Mouse (Mus musculus) heart, adult 9 months (tissue): ENCODE results near the gene Tmem258.

Source experiments
- DNase-seq, 2 experiments: peaks; one replicate each; pipeline ENCODE4 v3.0.0; 2022; ENCODE audit warnings: low spot score in 2 of 2

The Tmem258 gene

GRCm38 (mm10) chr19:10184096-10184495 lies 19.7 kb upstream of the Tmem258 start:
- no peak for DNase-seq

GRCm38 (mm10) chr19:10185876-10186275 lies 17.9 kb upstream of the Tmem258 start:
- DNase-seq = no peak

GRCm38 (mm10) chr19:10186569-10186968 lies 17.2 kb upstream of the Tmem258 start:
- DNase-seq = no peak

- DNase-seq = no peak
Observed at GRCm38 (mm10) chr19:10188281-10188811, 15.5 kb upstream of the Tmem258 start.

DNA sequence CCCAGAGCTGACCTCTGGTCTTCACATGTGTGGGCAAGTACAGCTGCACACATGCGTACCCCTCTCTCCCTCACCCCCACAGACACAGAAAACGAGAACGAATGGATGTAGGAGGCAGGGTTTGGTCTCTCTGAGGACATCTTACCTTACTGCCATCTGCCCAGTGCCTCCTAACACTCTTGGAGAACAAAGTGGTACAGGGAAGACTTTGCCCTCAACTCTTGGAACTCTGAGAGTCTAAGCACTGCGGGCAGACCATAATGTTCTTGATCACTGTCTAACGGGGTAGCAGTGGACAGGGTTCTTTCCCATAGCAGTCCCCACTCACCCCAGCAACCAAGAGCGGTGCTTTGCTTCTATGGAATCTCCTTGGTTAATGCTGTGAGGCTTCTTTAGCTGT lies 14.8 kb upstream of the Tmem258 start:
- no peak for DNase-seq

- DNase-seq = no peak
Observed at GRCm38 (mm10) chr19:10189940-10190339, 13.9 kb upstream of the Tmem258 start.

- peak; percentile 53 to 71 for DNase-seq
Observed at GRCm38 (mm10) chr19:10190796-10191195, 13.0 kb upstream of the Tmem258 start.

- peak in 1 of 2 experiments; percentile 36 for DNase-seq
Observed at GRCm38 (mm10) chr19:10191326-10191725, 12.5 kb upstream of the Tmem258 start.

GRCm38 (mm10) chr19:10194337-10194736 lies 9.5 kb upstream of the Tmem258 start:
- no peak for DNase-seq

DNA sequence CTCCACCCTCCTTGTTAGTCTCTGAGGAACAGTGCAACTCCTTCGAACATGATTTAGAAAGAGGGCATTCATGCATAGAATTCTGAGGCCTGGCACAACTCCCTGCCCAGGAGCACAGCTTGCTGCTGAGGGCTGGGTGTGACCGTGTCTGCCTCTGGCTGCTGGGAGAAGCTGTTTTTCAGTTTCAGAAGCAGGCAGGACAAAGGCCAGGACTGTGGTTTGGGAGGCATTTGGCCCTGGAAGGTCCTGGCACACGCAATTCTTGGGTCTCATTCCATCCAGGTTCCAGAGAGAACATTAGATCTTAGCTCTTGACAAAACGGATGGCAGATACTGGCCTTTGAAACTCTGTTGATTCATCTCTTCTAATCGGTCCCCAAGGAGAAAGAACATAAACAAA lies 8.6 kb upstream of the Tmem258 start:
- no peak for DNase-seq

- DNase-seq = no peak
Observed at GRCm38 (mm10) chr19:10197130-10197529, 6.7 kb upstream of the Tmem258 start.

GRCm38 (mm10) chr19:10198286-10198685 lies 5.5 kb upstream of the Tmem258 start:
- DNase-seq = no peak

DNA sequence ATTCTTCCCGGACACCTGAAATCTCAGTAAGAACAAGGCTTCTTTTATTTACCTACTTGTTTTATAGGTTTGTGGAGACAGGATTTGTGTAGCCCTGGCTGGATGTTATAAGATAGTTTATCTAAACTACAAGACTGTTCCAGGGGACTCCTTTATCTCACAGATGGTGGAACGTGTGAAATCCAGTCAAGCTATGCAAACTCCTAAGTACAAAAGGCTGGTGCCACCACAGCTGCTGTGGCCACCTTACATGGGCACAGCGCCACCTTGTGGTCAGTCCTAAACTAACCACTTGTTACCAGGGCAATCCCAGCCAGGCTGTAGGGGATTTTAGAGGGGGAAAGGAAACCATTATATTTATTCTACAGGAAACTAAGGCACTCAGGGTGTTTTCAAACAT lies 5.1 kb upstream of the Tmem258 start:
- DNase-seq = peak; percentile 42 to 69

DNA sequence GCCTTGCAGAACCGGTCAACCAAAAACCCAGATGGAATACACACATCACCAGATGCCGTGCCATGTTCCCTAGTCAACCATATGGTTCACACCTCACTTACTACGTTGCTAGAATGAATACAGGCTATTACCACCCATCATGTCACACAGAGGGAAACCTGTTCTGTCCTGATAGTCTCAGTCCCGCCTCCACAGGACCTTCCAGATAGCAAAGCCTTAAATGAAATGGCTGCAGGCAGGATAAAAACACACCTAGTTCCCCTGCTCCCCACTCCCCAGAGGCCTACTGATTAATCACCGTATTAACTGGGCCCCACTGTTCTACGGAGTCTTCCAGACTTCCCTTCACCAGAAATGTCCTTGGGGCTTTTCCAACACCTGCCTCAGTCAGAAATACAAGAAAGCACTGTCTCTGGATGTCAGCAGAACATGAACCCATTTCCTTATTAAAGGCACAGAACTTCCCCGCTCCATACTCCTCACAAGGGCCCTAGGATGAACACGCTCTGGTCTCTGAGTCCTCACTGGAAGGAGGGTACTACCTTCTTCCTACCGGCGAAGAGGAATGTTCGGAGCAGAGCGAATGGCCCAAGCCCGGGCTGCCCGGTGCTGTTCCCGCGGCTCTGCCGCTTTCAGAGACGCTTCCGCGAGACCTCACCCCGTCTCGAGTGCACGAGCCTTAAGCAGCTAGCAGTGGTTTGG lies 517 bp upstream of the Tmem258 start:
- DNase-seq = no peak

DNA sequence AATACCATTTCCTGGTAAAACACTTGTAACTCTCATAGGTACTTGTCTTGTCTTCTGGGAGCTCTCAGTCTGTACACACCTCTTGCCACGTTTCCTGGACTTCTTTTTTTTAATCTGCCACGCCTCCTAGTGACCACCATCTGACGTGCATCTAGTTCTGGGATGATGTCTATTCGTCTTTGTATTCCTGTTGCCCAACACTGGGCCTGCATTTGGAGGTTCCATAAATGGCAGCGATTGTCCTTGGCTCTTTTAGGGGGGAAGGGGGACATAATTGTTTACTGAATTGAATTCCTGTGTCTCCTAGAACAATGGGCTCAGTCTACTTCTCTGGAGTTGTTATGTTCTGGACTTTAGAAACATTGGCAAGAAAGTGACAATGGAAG lies 795 bp downstream of the Tmem258 start:
- peak; percentile 41 to 60 for DNase-seq

GRCm38 (mm10) chr19:10205051-10205450 lies 1.2 kb downstream of the Tmem258 start:
- no peak for DNase-seq

DNA sequence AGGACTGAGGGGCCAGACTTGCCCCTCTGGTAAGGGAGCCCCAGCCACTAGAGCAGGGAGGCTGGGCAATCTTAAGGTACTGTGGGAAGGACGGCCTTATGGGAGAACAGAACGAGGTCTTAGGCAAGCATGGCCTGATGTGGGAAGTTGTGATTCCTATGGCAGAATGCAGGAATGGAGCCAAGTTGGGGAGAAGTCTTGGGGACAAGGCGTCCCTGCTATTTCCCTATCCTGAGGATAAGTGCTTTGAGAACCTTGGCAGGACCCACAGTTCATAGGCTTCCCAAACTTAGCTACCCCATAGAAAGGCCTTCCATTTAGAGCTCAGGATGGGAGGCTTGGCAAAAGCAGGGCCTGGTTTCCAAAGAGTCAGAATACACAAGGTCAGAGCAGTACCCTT lies 5.0 kb downstream of the Tmem258 start:
- DNase-seq = peak; percentile 46 to 49

DNA sequence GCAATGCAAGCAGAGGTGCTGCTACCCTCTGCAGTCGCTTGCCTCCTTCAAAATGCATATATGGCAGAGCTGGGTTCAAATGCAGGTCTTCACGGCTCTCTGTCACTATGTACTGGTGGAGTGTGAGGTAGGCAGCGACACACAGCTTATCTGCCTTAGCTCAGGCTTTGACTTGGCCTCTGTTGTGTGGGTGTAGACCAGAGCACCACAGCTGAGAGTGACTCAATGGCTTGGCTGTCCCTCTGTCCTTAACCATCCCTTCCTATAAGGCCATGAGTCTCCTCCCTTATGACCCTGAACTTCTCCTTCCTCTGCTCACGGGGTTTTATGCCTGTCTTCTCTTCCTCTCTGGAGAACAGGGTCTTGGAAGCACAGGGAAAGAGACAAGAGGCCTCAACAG lies 7.1 kb downstream of the Tmem258 start:
- no peak for DNase-seq

GRCm38 (mm10) chr19:10213796-10214471 lies 10.1 kb downstream of the Tmem258 start:
- peak; percentile 53 to 64 for DNase-seq

GRCm38 (mm10) chr19:10216101-10216500 lies 12.3 kb downstream of the Tmem258 start:
- no peak for DNase-seq

GRCm38 (mm10) chr19:10219108-10219507 lies 15.3 kb downstream of the Tmem258 start:
- peak in 1 of 2 experiments; percentile 20 for DNase-seq

DNA sequence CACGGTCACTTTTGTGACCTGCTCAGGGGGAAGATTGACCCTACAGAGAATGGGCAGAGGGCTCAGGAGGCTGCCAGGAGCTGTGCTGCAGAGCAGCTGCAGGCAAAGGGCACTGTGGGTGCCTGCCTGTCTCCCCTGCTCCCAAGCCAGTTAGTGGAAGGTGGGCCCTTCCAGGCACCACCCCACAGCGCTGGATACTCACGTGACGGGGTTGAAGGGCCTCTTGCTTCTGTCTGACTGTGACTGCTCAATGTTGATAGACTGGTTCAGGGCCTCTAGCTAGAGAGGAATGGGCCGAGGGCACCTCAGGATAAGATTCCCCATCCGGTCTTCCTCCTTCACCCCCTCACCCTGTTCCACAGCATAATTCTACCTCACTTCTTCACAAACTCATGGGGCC lies 15.8 kb downstream of the Tmem258 start:
- DNase-seq = no peak

GRCm38 (mm10) chr19:10221585-10221984 lies 17.8 kb downstream of the Tmem258 start:
- no peak for DNase-seq
